9 mouse cellular contexts compared by ENCODE assay signal in genomic region chrX:142200295-142200694, GRCm38 (mm10). TPM values are rescaled to one million over a fixed set of nuclear protein-coding genes. Genes with fewer than 3 reads are reported as not detected.
A peak's percentile ranks its signal among the peaks of the same experiment; 100 is the strongest.
DNase-seq lines count a peak whose midpoint lies in the region; ATAC-seq lines count a peak whose summit lies in the region.
"Had no signal": no experiment of that assay in that cellular context is flagged by ENCODE, and none has a peak within 500 bp of the region (broad histone marks: within the 10 kb centered on the region; RNA-seq: fewer than 3 reads in every experiment).

No protein-coding gene starts in this region.

- H3K27me3 ChIP-seq in forebrain, embryonic 12.5 days: peaks cover 11% of the 10 kb centered on the region; the same call in 1 of the 2 replicates
- 0 out of 2 replicates have a peak, but pooled peaks cover 2% of the 10 kb centered on the region for H3K27me3 ChIP-seq in forebrain, embryonic 11.5 days (ENCODE audit: control insufficient read depth, insufficient read depth, low read length)

- H3K27ac ChIP-seq in forebrain, embryonic 12.5 days: no peak overlapping the region
- no peak overlapping the region for H3K27ac ChIP-seq in forebrain, embryonic 11.5 days (ENCODE audit: low read depth, low read length)

- H3K36me3 ChIP-seq in forebrain, embryonic 12.5 days (replicated peaks): no peaks in the 10 kb centered on the region
- no peaks in the 10 kb centered on the region for H3K36me3 ChIP-seq in forebrain, embryonic 11.5 days (ENCODE audit: control insufficient read depth, insufficient read depth, low read length)

- no peak overlapping the region for H3K4me2 ChIP-seq in forebrain, embryonic 12.5 days
- H3K4me2 ChIP-seq in forebrain, embryonic 11.5 days (ENCODE audit: low read depth, low read length, severe bottlenecking): no peak overlapping the region

- no peak for DNase-seq in forebrain, embryonic 11.5 days (ENCODE audit: low spot score)
- peak; percentile 62 for DNase-seq in right cerebral cortex, adult 2 months (ENCODE audit: low spot score in 2 of 2)
- DNase-seq in right cerebral cortex, postnatal 4 days: no peak
- DNase-seq in kidney, postnatal 14 days: peak; percentile 55
- peak; percentile 62 for DNase-seq in lung, postnatal 36 days
- DNase-seq in thymus, postnatal 14 days: peak; percentile 7

- no peaks in the 10 kb centered on the region for H3K9me3 ChIP-seq in forebrain, embryonic 12.5 days
- no peaks in the 10 kb centered on the region for H3K9me3 ChIP-seq in forebrain, embryonic 11.5 days (ENCODE audit: control insufficient read depth, low read length)

- ATAC-seq in forebrain, embryonic 12.5 days (ENCODE audit: low FRiP score): peak; percentile 44; the same call in 1 of the 2 replicates
- no peak for ATAC-seq in forebrain, embryonic 11.5 days (replicated peaks; ENCODE audit: low FRiP score)
- peak; percentile 93 for ATAC-seq in common myeloid progenitor, adult 5-6 weeks (replicated peaks; ENCODE audit: low read depth, poor library complexity, severe bottlenecking)

- H3K4me1 ChIP-seq in forebrain, embryonic 12.5 days: no peaks in the 10 kb centered on the region
- H3K4me1 ChIP-seq in forebrain, embryonic 11.5 days (replicated peaks; ENCODE audit: control insufficient read depth, insufficient read depth, low read length): no peaks in the 10 kb centered on the region

- H3K9ac ChIP-seq in forebrain, embryonic 12.5 days: no peak overlapping the region
- no peak overlapping the region for H3K9ac ChIP-seq in forebrain, embryonic 11.5 days (ENCODE audit: low read length)

- 14% methylated on average over 3 of the region's 3 CpGs for WGBS in forebrain, embryonic 12.5 days
- WGBS in forebrain, embryonic 11.5 days: 12% methylated on average over 3 of the region's 3 CpGs

- no peak overlapping the region for H3K4me3 ChIP-seq in forebrain, embryonic 12.5 days (replicated peaks)
- no peak overlapping the region for H3K4me3 ChIP-seq in forebrain, embryonic 11.5 days (ENCODE audit: low read depth, low read length)

RNA-seq across cellular contexts. Expression of gene Gucy2f, which starts 3.6 kb away (rescaled TPM):
- polyA plus RNA-seq in forebrain, embryonic 12.5 days (2016; fragmentation: Nextera tagmentation; extraction: Ambion mirVana): 0.03 and 0.14 TPM in 2 replicates
- polyA plus RNA-seq in forebrain, embryonic 11.5 days (2014; fragmentation: Nextera tagmentation; extraction: Ambion mirVana): 0.03 TPM in 1 of 2 replicates, not detected in the other
- not detected in 2 replicates for total RNA-seq in common myeloid progenitor, adult 5-6 weeks (2017)
- polyA plus RNA-seq: spleen, adult 2 months had no signal

RNA-seq across cellular contexts. Expression of gene Nxt2, which starts 26.3 kb away (rescaled TPM):
- polyA plus RNA-seq in forebrain, embryonic 12.5 days (2016; fragmentation: Nextera tagmentation; extraction: Ambion mirVana): 16.5 and 16.6 TPM in 2 replicates
- polyA plus RNA-seq in forebrain, embryonic 11.5 days (2014; fragmentation: Nextera tagmentation; extraction: Ambion mirVana): 13.3 and 14.1 TPM in 2 replicates
- total RNA-seq in common myeloid progenitor, adult 5-6 weeks (2017): 18.3 and 21.1 TPM in 2 replicates

Comparison
In these comparisons a context has a peak if more than half of its experiments do, and no peak if none do; other contexts are left out.
1. DNase-seq: peak in right cerebral cortex, adult 2 months (2 of 2), kidney, postnatal 14 days (single experiment), lung, postnatal 36 days (single experiment) and thymus, postnatal 14 days (single experiment); none in forebrain, embryonic 11.5 days (single experiment) and right cerebral cortex, postnatal 4 days (single experiment).